Mouse (Mus musculus) ZHBTc4 (cell line): Measurements from ENCODE around the gene Cadm3.
A peak's percentile ranks its signal among the peaks of the same experiment; 100 is the strongest.

Source experiments
- DNase-seq: peaks from one replicate; pipeline ENCODE4 v3.0.0-alpha.2; 2011; ENCODE audit warnings: low read depth, low spot score

Cadm3 gene

GRCm38 (mm10) chr1:173359590-173360290 lies 7.8 kb downstream of the Cadm3 start:
- DNase-seq, result no peak

- DNase-seq, result no peak
Observed at GRCm38 (mm10) chr1:173357799-173358198, 9.7 kb downstream of the Cadm3 start.

GRCm38 (mm10) chr1:173356699-173357098 lies 10.8 kb downstream of the Cadm3 start:
- no peak for DNase-seq

- DNase-seq, result no peak
Observed at GRCm38 (mm10) chr1:173355107-173355846, 12.2 kb downstream of the Cadm3 start.

- DNase-seq, result no peak
Observed at GRCm38 (mm10) chr1:173350372-173350957, 17.0 kb downstream of the Cadm3 start, which contains the start of gene Aim2. Gene Aim2 (plus strand): TSS chr1:173350879.

- DNase-seq, result peak; percentile 79
Observed at GRCm38 (mm10) chr1:173349946-173350345, 17.5 kb downstream of the Cadm3 start.

- DNase-seq, result no peak
Observed at GRCm38 (mm10) chr1:173349192-173349591, 18.3 kb downstream of the Cadm3 start.

GRCm38 (mm10) chr1:173348527-173348926 lies 19.0 kb downstream of the Cadm3 start:
- DNase-seq, result peak; percentile 71

- DNase-seq, result no peak
Observed at GRCm38 (mm10) chr1:173345112-173345511, 22.4 kb downstream of the Cadm3 start.

- no peak for DNase-seq
Observed at GRCm38 (mm10) chr1:173343934-173344333, 23.6 kb downstream of the Cadm3 start.

- DNase-seq, result no peak
Observed at GRCm38 (mm10) chr1:173342425-173342824, 25.1 kb downstream of the Cadm3 start.

GRCm38 (mm10) chr1:173339543-173339942 lies 28.0 kb downstream of the Cadm3 start:
- peak; percentile 77 for DNase-seq

GRCm38 (mm10) chr1:173337008-173337407 lies 30.5 kb downstream of the Cadm3 start:
- DNase-seq, result no peak

- no peak for DNase-seq
Observed at GRCm38 (mm10) chr1:173335903-173336302, 31.6 kb downstream of the Cadm3 start.

- no peak for DNase-seq
Observed at GRCm38 (mm10) chr1:173333312-173334253, 33.9 kb downstream of the Cadm3 start, which contains the start of gene Ackr1. Gene Ackr1 (minus strand): TSS chr1:173333750.

GRCm38 (mm10) chr1:173332418-173332817 lies 35.1 kb downstream of the Cadm3 start:
- no peak for DNase-seq

- no peak for DNase-seq
Observed at GRCm38 (mm10) chr1:173329743-173330142, 37.8 kb downstream of the Cadm3 start.

GRCm38 (mm10) chr1:173329185-173329584 lies 38.3 kb downstream of the Cadm3 start:
- no peak for DNase-seq

GRCm38 (mm10) chr1:173328446-173328845 lies 39.0 kb downstream of the Cadm3 start:
- DNase-seq, result no peak

- no peak for DNase-seq
Observed at GRCm38 (mm10) chr1:173326552-173326951, 40.9 kb downstream of the Cadm3 start.

GRCm38 (mm10) chr1:173325395-173325794 lies 42.1 kb downstream of the Cadm3 start:
- no peak for DNase-seq
